Mouse (Mus musculus) layer of hippocampus, adult 11-12 months (tissue): ENCODE results near the gene Hist1h3g.
A peak's percentile ranks its signal among the peaks of the same experiment; 100 is the strongest.

Source experiments
- DNase-seq: peaks from one replicate; pipeline ENCODE4 v3.0.0; 2022; ENCODE audit warnings: low spot score

Gene Hist1h3g

DNA sequence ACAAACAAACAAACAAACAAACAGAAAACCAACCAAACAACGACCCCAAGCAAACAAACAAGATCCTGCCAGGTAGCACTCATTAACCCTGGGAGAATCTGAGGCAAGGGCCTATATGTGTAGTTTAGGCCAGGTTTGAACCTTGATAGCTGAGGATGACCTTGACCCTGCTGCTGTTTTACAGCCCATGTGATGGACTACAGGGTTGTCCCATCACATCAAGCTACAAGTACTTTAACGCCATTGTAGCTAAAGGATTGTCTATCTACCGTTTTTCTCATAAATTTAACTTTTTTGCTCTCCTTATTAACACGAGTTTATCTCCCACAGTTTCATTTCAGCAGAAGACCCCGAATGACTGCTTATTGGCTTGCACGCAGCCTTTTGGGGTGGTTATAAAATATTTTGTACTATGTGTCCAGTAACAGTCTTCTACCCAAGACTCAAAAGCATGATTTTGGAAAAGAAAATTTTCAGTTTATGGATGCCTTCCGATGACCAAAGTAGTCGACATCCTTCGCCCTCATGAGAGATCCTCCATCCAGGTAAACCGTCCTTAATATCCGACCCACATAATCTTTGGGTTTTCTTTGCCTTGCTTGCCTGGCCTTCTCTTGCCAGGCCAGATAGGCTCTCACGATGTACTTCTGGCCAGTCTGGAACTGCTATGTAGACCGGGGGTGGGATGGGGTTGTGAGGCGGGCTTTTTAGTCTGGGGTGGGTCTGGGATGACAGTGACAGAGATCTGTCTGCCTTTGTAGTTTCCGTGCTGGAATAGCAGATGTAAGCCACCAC is 19.2 kb upstream of the Hist1h3g start:
- DNase-seq, result no peak

DNA sequence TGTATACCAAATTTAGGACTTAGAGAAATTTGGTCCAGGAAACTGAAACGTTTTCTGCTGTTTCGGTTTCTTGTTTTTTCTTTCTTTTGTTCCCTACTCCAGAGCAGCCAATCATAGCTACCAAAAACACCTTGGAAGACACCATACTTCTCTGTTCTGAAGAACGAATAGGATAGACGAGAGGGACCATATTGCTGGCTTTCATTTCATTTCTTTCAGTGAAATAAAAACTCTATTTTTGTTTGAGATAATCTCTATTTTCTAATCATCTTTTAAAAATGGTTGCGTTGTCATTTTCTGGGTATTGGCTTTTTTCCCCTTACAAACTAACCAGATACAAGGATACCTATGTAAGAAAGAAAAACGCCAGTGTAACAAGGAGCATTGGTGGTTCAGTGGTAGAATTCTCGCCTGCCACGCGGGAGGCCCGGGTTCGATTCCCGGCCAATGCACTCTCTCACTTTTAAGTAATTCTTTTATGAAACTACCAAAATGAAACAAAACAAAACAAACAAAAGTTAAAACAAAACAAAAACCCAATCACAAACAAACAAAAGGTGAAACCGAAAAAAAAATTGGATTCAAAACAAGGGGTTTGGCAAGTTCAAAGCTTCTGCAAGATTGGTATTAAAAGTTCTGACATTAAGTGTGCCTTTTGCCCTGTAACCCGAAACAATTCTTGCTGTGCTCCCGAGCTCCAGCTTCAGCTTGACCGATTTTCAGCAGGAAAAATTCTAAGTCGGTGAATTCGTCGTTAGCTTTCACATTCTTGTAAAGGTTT is 18.2 kb upstream of the Hist1h3g start:
- DNase-seq, result peak; percentile 79

- peak; percentile 93 for DNase-seq
These were observed 17.5 kb upstream of the Hist1h3g start for GRCm38 (mm10) chr13:23517603-23518294.

DNA sequence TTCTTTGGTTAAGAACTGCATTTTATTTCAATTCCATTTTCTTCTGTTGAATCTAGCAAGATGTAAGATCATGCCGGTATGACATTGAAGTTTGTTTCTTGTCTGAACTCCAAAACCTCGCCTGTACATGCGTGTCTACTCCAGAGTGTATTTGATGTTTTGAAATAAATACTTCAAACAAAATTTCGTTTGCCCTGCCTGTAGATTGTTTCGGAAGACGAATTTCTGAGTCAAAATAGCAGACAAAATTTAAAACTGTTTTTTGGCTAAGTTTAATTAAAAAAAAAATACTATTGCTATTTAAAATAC is 17.0 kb upstream of the Hist1h3g start:
- no peak for DNase-seq

DNA sequence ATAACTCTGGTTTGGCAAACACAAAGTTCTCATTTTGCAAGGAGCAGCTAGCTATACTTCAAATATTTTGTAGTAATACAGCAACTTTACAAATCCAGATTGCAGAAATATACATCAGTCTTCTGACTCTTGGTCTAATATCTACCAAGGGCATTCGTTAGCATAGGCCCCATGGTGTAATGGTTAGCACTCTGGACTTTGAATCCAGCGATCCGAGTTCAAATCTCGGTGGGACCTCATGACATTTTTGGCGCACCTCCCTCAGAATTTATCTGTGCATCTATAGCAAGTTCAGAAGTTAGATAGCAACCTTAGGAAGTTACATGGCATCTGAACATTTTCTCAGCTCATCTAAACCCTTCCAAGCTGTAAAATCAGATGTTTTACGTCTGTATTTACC is 16.3 kb upstream of the Hist1h3g start:
- DNase-seq, result peak; percentile 86

DNA sequence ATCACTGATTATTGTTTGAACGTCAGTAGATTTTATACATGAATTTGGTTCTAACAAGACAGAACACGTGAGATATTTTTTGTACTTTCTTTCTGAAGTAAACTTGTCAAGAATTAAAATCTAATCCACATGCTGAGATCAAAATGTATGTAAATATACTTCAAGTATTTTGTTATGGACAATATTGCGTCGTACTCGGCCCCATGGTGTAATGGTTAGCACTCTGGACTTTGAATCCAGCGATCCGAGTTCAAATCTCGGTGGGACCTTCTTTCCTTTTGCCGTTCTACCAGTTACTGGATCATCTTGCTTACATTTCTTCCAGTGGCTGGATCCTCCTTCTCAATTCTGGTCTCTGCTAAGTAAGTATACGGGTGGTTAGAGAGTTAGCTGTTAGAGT is 15.8 kb upstream of the Hist1h3g start:
- peak; percentile 85 for DNase-seq

DNA sequence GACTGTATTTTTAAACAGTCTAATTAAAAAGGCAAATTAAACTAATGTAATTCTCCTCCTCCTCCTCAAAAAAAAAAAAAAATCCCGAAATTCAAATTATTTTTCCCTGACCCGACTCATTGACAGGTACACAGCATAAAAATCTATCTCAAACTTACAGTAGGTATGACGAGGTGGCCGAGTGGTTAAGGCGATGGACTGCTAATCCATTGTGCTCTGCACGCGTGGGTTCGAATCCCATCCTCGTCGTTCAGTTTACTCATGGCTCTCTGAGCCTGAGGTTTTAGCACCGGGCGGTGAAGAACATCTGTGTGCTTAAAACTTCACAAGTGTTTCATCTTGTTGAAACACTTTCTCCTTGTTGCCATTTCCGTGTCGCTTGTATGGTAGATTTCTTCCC is 13.5 kb upstream of the Hist1h3g start:
- DNase-seq, result peak; percentile 77

- no peak for DNase-seq
These were observed 11.2 kb upstream of the Hist1h3g start for GRCm38 (mm10) chr13:23523976-23524375.

GRCm38 (mm10) chr13:23524654-23525053 is 10.6 kb upstream of the Hist1h3g start:
- DNase-seq, result peak; percentile 63

GRCm38 (mm10) chr13:23525901-23526300 is 9.3 kb upstream of the Hist1h3g start:
- DNase-seq, result no peak

- DNase-seq, result peak; percentile 96
These were observed 8.9 kb upstream of the Hist1h3g start for GRCm38 (mm10) chr13:23526312-23526711.

GRCm38 (mm10) chr13:23529005-23529404 is 6.2 kb upstream of the Hist1h3g start:
- DNase-seq, result no peak

DNA sequence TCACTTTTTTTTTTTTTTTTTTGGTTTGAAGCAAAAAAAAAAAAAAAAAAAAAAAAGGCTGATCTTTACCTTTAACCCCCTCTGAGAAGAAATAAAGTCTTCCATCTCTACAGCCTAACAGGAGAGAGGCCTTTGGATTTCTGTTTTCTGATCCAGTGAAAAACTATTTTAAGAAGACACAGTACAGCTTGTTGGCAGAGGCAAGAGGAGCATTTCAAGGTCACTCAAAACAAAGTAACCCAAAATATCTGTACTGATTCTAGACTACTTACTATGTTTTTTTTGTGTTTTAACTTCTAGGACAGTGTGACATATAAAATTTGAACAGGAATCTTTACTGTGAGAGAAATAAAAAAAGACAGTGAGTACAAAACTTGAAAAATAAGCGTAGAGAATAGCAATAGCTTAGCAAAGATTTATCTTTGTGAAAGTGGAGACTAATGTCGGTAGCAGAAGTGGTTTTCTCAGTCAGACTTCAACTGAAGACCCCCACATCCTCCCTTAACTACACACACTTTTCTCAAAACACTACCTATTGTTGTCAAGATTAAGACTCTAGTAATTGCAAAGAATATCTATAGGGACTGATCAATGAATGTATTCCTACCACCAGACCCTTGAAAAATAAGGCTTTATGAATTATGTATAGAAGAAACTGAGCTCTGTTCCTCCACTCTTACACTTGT is 5.6 kb upstream of the Hist1h3g start:
- no peak for DNase-seq

- DNase-seq, result peak; percentile 80
These were observed 4.9 kb upstream of the Hist1h3g start for GRCm38 (mm10) chr13:23530181-23530900.

GRCm38 (mm10) chr13:23530901-23531875 is 4.0 kb upstream of the Hist1h3g start, which contains the start of gene Hist1h4h:
TSS of gene Hist1h4h (plus strand) at chr13:23531050.
- DNase-seq, result peak; percentile 98

DNA sequence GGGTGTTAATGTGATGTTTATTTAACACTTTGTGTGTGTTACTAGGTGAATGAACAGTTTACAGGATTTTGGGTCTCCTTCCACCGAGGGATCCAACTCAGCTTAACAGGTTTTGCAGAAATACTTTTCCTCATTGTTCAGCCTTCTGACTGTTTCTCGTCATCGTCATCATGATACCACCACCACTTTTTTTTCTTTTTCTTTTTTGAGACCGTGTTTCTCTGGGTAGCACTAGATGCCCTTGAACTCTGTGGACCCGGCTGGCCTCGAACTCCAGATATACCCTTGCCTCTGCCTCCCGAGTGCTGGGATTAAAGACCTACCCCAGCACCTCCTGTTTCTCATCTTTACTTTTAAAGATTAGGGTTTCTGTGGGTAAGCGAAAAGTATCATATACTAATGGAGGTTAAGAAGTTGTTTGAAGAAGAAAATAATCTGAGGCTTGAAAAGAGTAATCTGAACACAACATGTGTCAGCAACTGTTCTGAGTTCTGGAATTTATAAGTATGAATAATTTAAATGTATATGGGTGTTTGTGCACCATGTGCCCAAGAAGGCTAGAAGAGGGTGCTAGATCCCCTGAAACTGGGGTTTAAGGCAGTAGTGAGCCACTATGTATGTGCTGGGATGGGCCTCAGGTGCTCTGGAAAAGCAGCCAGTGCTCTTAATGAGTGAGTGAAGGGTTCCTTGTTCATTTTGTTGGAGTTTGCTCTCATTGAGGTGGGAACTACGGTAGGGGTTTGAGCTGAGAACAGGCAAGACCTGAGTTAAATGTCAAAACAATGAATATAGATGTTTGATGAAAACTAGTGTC is 2.8 kb upstream of the Hist1h3g start:
- DNase-seq, result no peak

GRCm38 (mm10) chr13:23533560-23534367 is 1.5 kb upstream of the Hist1h3g start, which contains the start of gene Hist1h2af:
TSS of gene Hist1h2af (plus strand) at chr13:23533906.
- peak; percentile 80 for DNase-seq

DNA sequence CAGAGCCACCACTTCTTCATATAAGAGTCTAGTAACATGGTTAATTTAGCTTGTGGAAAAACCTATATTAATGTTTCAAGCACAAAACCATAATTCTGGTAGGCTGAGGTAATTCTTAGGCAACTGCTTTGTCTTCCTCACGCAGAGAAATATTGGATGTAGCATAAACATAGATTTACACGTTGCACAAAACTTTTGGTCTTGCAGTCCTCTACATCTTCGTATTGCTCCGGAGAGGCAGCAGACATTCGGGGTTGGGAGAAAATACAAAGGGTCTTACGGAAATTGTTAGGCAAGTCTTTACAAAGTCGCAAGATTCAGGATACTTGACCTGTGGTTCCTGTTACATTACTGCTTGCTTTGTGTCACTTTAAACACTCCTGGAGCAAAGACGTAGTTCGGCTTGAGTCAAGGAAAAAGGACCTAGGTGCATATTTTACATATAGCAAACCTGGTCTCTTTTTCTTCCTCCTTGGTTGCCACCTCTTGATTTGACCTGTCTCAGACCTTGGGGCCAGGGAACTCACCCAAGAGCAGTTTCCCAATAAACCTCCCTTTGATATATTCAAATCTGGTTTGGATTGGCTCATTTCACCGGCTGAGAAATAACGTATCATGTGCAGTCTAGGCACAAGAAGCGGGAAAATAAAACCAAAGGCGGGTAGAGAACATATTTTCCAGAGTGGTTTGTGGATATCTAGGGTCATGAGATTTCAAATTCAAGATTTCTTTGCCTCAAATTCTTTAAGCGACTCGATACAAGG is 672 bp upstream of the Hist1h3g start:
- DNase-seq, result no peak
